Mouse (Mus musculus) common myeloid progenitor, adult 5-6 weeks (primary cell): ENCODE results near the gene Nectin2. TPM values are rescaled to one million over a fixed set of nuclear protein-coding genes. Genes with fewer than 3 reads are reported as not detected.
"Not testable (repeated sequence)": the region's sequence is repeated elsewhere in the genome, so short reads cannot be mapped to it uniquely, and the experiment has no call there.

Experiments
- ATAC-seq: replicated peaks from 2 replicates; pipeline ENCODE4 v1.8.0; 2016; ENCODE audit warnings: low read depth, mild to moderate bottlenecking, moderate TSS enrichment, inconsistent platforms; ENCODE audit not compliant: poor library complexity, severe bottlenecking
- total RNA-seq: library from RNA; stranded (forward); fragments of 200-1000, 187-1606 nt; gene quantifications from 2 replicates; pipeline ENCODE4 v1.2.3, GENCODE M21; 2017

Nectin2 gene
- 0.73 and 2.5 TPM in 2 replicates for total RNA-seq

GRCm38 (mm10) chr7:19750217-19751069 is at the start of gene Nectin2:
TSS of gene Nectin2 (minus strand) at chr7:19750483.
- peak; percentile 67 for ATAC-seq

GRCm38 (mm10) chr7:19796697-19797588 is 46.7 kb upstream of the Nectin2 start, which contains the start of gene Cblc:
TSS of gene Cblc (minus strand) at chr7:19796809.
- ATAC-seq = peak; percentile 97

- no peak for ATAC-seq
These were observed 46.0 kb upstream of the Nectin2 start for GRCm38 (mm10) chr7:19796254-19796653.

GRCm38 (mm10) chr7:19795236-19795635 is 45.0 kb upstream of the Nectin2 start:
- no peak for ATAC-seq

GRCm38 (mm10) chr7:19792701-19793630 is 42.7 kb upstream of the Nectin2 start:
- no peak for ATAC-seq

- not testable (repeated sequence) for ATAC-seq
These were observed 41.2 kb upstream of the Nectin2 start for GRCm38 (mm10) chr7:19791504-19791903.

- peak; percentile 91 for ATAC-seq
These were observed 39.6 kb upstream of the Nectin2 start for GRCm38 (mm10) chr7:19789904-19790347.

- ATAC-seq = no peak
These were observed 35.7 kb upstream of the Nectin2 start for GRCm38 (mm10) chr7:19785874-19786458.

- ATAC-seq = no peak; the same call in 1 of the 2 replicates
These were observed 34.7 kb upstream of the Nectin2 start for GRCm38 (mm10) chr7:19784764-19785535.

GRCm38 (mm10) chr7:19783630-19784029 is 33.3 kb upstream of the Nectin2 start:
- no peak for ATAC-seq

GRCm38 (mm10) chr7:19782645-19783044 is 32.4 kb upstream of the Nectin2 start:
- no peak for ATAC-seq

- no peak for ATAC-seq
These were observed 31.5 kb upstream of the Nectin2 start for GRCm38 (mm10) chr7:19781741-19782140.

- no peak for ATAC-seq
These were observed 29.6 kb upstream of the Nectin2 start for GRCm38 (mm10) chr7:19779903-19780302.

- ATAC-seq = no peak
These were observed 28.4 kb upstream of the Nectin2 start for GRCm38 (mm10) chr7:19778645-19779044.

- no peak for ATAC-seq
These were observed 26.9 kb upstream of the Nectin2 start for GRCm38 (mm10) chr7:19777049-19777723.

GRCm38 (mm10) chr7:19771682-19772081 is 21.4 kb upstream of the Nectin2 start:
- no peak for ATAC-seq

GRCm38 (mm10) chr7:19770984-19771391 is 20.7 kb upstream of the Nectin2 start, which contains the start of gene Bcam:
TSS of gene Bcam (minus strand) at chr7:19771016.
- ATAC-seq = no peak

GRCm38 (mm10) chr7:19770375-19770754 is 20.1 kb upstream of the Nectin2 start:
- peak; percentile 66 for ATAC-seq
